Mouse (Mus musculus): ENCODE data around the gene Ptpra.

Gene Ptpra

GRCm38 (mm10) chr2:130588373-130588772 is 138.3 kb downstream of the Ptpra start:
- DNase-seq (ENCODE audit: inconsistent age in 2 of 2, low spot score in 1 of 2), result no peak

- no peak for DNase-seq (ENCODE audit: inconsistent age in 2 of 2, low spot score in 1 of 2)
Measured at GRCm38 (mm10) chr2:130589157-130589556, 139.1 kb downstream of the Ptpra start.

DNA sequence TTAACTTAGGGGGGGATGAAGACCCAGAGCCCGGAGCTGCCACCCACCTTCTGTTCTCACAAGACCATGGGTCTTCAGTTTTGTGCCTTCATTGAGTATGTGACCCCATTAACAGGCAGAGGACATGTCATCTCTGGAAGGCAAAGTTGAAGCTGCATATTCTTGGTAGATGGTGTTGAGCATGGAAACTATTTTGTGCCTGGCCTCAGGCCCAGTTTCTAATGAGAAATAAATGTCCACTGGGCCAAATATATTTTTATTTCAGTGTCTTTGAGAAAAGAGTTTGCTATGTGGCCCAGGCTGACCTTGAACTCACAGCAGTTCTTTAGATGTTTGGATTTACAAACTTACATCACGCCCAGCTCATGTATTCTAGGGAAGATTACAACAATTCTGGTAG is 139.7 kb downstream of the Ptpra start:
- DNase-seq (ENCODE audit: inconsistent age in 2 of 2, low spot score in 1 of 2), result no peak

GRCm38 (mm10) chr2:130591016-130591415 is 140.9 kb downstream of the Ptpra start:
- DNase-seq (ENCODE audit: inconsistent age in 2 of 2, low spot score in 1 of 2), result no peak

DNA sequence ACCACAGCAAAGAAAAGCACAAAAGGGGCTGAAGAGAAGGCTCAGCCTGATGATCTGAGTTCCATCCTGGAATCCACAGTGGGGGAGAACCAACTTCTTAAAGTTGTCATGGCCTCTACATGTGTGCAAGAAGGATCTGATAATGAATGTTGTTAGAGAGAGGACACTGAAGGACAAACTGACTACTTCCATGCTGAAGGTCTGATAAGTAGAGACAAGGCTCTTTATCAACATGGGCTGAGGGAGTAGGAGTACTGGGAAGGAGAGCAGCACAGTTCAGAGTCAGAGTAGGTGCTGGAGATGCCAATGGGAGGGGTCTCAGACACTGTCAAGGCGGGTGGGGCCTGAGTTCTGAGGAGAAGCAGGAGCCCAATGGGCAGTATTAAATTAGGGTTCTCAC is 145.5 kb downstream of the Ptpra start:
- no peak for DNase-seq (ENCODE audit: inconsistent age in 2 of 2, low spot score in 1 of 2)

DNA sequence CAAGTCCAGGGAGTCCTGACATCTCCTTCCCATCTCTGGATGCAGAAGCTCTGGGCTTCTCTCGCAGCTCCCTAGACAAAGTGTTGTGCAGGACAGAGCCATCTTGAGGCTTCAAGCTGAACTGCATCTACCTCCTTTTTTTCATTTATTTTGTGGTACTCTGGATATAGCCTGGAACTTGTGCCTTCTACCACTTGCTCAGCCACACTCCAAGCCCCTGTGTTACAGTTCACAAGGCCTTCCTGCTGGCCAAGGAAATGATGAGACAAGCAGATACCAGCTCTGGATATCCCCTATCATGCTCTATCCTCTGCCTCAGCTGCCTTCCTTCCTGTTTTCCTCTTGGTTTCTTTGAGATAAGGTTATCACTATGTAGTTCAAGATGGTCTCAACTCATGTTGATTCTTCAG is 147.5 kb downstream of the Ptpra start:
- DNase-seq (ENCODE audit: inconsistent age in 2 of 2, low spot score in 1 of 2), result peak in 1 of 2 experiments; percentile 66

GRCm38 (mm10) chr2:130598399-130598798 is 148.3 kb downstream of the Ptpra start:
- DNase-seq (ENCODE audit: inconsistent age in 2 of 2, low spot score in 1 of 2), result no peak

DNA sequence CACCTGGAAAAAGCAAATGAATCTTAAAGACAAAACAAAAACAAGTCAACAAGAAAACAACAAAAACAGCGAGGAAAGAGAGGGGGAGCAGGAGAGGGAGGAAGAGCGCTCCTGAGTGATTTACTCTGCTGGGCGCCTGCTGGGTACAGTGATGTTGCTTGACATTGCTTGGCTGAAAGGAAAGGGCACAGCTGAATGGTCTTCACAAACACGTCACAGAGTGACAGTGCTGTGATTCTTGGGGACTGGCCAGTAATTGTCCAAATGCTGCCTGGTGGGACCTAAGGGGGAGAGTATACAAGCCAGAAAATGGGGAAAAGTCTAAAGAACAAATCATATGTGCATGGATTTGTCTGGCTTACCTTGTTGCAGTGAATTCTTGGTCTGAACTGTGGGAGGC is 152.1 kb downstream of the Ptpra start:
- DNase-seq (ENCODE audit: inconsistent age in 2 of 2, low spot score in 1 of 2), result no peak

All from adrenal gland, adult (tissue).